Mouse (Mus musculus) layer of hippocampus, postnatal 36 days (tissue): ENCODE measurements around the gene Lsm12. TPM values are rescaled to one million over a fixed set of nuclear protein-coding genes. Genes with fewer than 3 reads are reported as not detected.

ENCODE experiments used
- microRNA-seq, 2 experiments: library from miRNA; unstranded; fragments of <30 nt; microRNA quantifications; one replicate each; pipeline ENCODE4 v1.2.0; 2021
- total RNA-seq, 2 experiments: library from RNA; stranded (reverse); gene quantifications; 2 replicates each; pipeline ENCODE4 v1.2.3; 2021

Gene Lsm12
- total RNA-seq, 2 experiments from 2014 or later: 59.4 to 60.8 TPM

Small RNA genes lying within 50 kb of the gene (microRNA-seq; reads per million reads assigned to microRNA genes)
- 0.90 to 2.3 reads per million in 2 experiments for gene Mir8101

Other genes starting within 250 kb of the Lsm12 start
- not detected for gene Sost, start 218.3 kb downstream of the Lsm12 start, total RNA-seq
- gene Cfap97d1, start 201.0 kb downstream of the Lsm12 start, total RNA-seq: not detected
- 100 to 1,000 TPM; 138 to 158 TPM for gene Dusp3, start 198.3 kb downstream of the Lsm12 start, total RNA-seq
- 10 to 100 TPM; 88.5 to 90.2 TPM for gene Mpp3, start 156.8 kb downstream of the Lsm12 start, total RNA-seq
- gene Cd300lg, start 143.8 kb downstream of the Lsm12 start, total RNA-seq: not detected
- 100 to 1,000 TPM; 138 to 139 TPM for gene Mpp2, start 96.8 kb downstream of the Lsm12 start, total RNA-seq
- gene Ppy, start 84.0 kb downstream of the Lsm12 start, total RNA-seq: not detected
- gene Pyy, start 77.5 kb downstream of the Lsm12 start, total RNA-seq: not detected
- not detected for gene Nags, start 39.8 kb downstream of the Lsm12 start, total RNA-seq
- 10 to 100 TPM; 29.5 to 30.6 TPM for gene Tmem101, start 28.9 kb downstream of the Lsm12 start, total RNA-seq
- 10 to 100 TPM; 52.0 to 58.5 TPM for gene G6pc3, start 4.3 kb upstream of the Lsm12 start, total RNA-seq
- 100 to 1,000 TPM; 227 to 234 TPM for gene Hdac5, start 44.9 kb upstream of the Lsm12 start, total RNA-seq
- gene BC030867, start 63.6 kb upstream of the Lsm12 start, total RNA-seq: 1 to 10 TPM in 1 of 2 experiments, under 1 TPM in 1; 0.58 to 1.5 TPM
- 1 to 10 TPM; 1.0 to 1.2 TPM for gene Asb16, start 83.4 kb upstream of the Lsm12 start, total RNA-seq
- 10 to 100 TPM; 64.2 to 64.8 TPM for gene Tmub2, start 99.6 kb upstream of the Lsm12 start, total RNA-seq
- 100 to 1,000 TPM; 172 to 173 TPM for gene Atxn7l3, start 111.3 kb upstream of the Lsm12 start, total RNA-seq
- gene Ubtf, start 134.4 kb upstream of the Lsm12 start, total RNA-seq: 100 to 1,000 TPM; 127 to 128 TPM
- under 1 TPM; 0.10 to 0.15 TPM for gene Slc4a1, start 180.9 kb upstream of the Lsm12 start, total RNA-seq
- 100 to 1,000 TPM; 455 to 507 TPM for gene Rundc3a, start 208.1 kb upstream of the Lsm12 start, total RNA-seq
- 10 to 100 TPM; 61.9 to 64.0 TPM for gene Slc25a39, start 222.7 kb upstream of the Lsm12 start, total RNA-seq
- gene Grn, start 245.0 kb upstream of the Lsm12 start, total RNA-seq: 10 to 100 TPM; 60.3 to 68.3 TPM